Mouse (Mus musculus): ENCODE measurements around the gene Nxn. TPM values are rescaled to one million over a fixed set of nuclear protein-coding genes. Genes with fewer than 3 reads are reported as not detected.
A peak's percentile ranks its signal among the peaks of the same experiment; 100 is the strongest.

Gene Nxn
- polyA plus RNA-seq, 1 experiment from 2014 or later = 20.1 TPM

DNA sequence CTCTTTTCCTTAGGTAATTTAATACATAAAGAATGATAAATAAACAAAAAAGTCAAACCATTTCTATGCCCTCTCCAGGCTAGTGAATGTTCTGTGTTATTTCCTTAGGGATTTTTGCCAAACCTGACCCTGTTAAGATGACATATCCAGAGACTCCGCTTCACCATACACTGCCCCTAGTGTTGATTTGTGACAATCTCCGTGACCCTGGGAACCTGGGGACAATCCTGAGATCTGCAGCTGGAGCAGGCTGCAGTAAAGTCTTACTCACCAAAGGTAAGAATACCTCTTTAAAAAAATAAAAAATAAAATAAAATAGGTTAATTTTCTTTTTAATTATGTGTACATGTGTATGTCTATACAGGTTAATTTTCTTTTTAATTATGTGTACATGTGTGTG, 151.7 kb downstream of the Nxn start:
- WGBS = 47% methylated on average over 2 of the region's 2 CpGs
- H3K9me3 ChIP-seq (ENCODE audit: control insufficient read depth, low read length) = no peaks in the 10 kb centered on the region
- H3K4me1 ChIP-seq (ENCODE audit: control insufficient read depth, insufficient read depth, low read length) = peaks cover 7% of the 10 kb centered on the region; the same call in 1 of the 2 replicates
- no peak overlapping the region for H3K4me3 ChIP-seq (ENCODE audit: low read length)
- ATAC-seq = no peak
- no peak overlapping the region for H3K4me2 ChIP-seq (ENCODE audit: low read depth, low read length)
- H3K36me3 ChIP-seq (ENCODE audit: control insufficient read depth, insufficient read depth, low read length) = no peaks in the 10 kb centered on the region
- no peak overlapping the region for H3K27ac ChIP-seq (ENCODE audit: low read length)
- H3K27me3 ChIP-seq (replicated peaks; ENCODE audit: control insufficient read depth, insufficient read depth, low read length) = no peaks in the 10 kb centered on the region
- no peak overlapping the region for H3K9ac ChIP-seq (ENCODE audit: low read depth, low read length)

DNA sequence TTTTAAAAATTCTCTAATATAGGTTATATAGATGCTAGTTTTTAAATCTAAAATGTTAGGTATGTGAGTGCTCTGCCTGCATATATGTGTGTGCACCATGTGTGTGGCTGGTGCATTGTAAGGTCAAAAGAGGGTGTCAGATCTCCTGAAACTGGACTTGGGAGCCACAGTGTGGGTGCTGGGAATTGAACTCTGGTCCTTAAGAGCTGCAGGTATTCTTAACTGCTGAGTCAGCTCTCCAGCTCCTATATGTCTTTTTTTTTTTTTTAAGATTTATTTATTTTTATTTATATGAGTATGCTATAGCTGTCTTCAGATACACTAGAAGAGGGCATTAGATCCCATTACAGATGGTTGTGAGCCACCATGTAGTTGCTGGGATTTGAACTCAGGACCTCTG, 152.5 kb downstream of the Nxn start:
- no peak for ATAC-seq
- H3K4me3 ChIP-seq (ENCODE audit: low read length) = no peak overlapping the region

DNA sequence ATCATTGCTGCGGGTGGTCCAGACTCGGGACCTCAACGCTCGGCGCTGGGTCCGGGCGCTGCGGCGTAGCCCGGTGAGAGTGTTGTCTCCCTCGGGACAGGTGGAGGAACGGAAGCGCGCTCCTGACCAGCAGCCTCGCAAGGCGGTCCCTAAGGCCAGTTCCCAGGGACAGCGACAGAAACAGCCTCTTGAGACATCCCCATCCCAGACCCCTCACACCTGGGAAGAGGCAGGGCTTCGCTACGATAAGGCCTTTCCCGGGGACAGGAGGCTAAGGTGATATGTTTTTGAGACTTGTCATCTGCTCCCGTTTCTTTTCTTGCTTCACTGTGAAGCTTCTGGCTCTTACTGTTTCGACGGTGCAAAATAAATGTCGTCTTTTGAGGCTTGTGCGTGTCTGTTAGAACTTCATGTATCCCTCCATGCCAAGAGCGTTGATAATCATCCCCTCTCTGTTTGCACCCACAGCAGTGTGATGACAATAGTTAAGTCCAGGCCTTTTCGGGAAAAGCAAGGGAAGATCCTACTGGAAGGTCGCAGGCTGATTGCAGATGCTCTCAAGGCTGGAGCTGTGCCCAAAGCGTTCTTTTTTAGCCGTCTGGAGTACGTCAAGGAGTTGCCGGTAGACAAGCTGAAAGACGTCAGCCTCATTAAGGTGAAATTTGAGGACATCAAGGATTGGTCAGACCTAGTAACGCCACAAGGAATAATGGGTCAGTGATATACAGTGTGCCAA, 155.0 kb downstream of the Nxn start:
- H3K27ac ChIP-seq (ENCODE audit: low read length) = peak overlapping the region; percentile 35; the same call in 1 of the 2 replicates
- 2% methylated on average over 34 of the region's 34 CpGs for WGBS
- no peaks in the 10 kb centered on the region for H3K27me3 ChIP-seq (replicated peaks; ENCODE audit: control insufficient read depth, insufficient read depth, low read length)
- H3K9me3 ChIP-seq (ENCODE audit: control insufficient read depth, low read length) = no peaks in the 10 kb centered on the region
- H3K4me1 ChIP-seq (ENCODE audit: control insufficient read depth, insufficient read depth, low read length) = peaks cover 7% of the 10 kb centered on the region; the same call in 1 of the 2 replicates
- no peaks in the 10 kb centered on the region for H3K36me3 ChIP-seq (ENCODE audit: control insufficient read depth, insufficient read depth, low read length)
- ATAC-seq = peak; percentile 63
- peak overlapping the region; percentile 93 for H3K9ac ChIP-seq (ENCODE audit: low read depth, low read length)
- peak overlapping the region; percentile 63 for H3K4me2 ChIP-seq (ENCODE audit: low read depth, low read length)
- H3K4me3 ChIP-seq (ENCODE audit: low read length) = peak overlapping the region; percentile 95

More for the DNA sequence above, 152.5 kb downstream of the Nxn start:
- no peaks in the 10 kb centered on the region for H3K36me3 ChIP-seq (ENCODE audit: control insufficient read depth, insufficient read depth, low read length)
- no peak overlapping the region for H3K9ac ChIP-seq (ENCODE audit: low read depth, low read length)
- peaks cover 7% of the 10 kb centered on the region; the same call in 1 of the 2 replicates for H3K4me1 ChIP-seq (ENCODE audit: control insufficient read depth, insufficient read depth, low read length)
- H3K4me2 ChIP-seq (ENCODE audit: low read depth, low read length) = no peak overlapping the region
- H3K27ac ChIP-seq (ENCODE audit: low read length) = no peak overlapping the region
- no peaks in the 10 kb centered on the region for H3K27me3 ChIP-seq (replicated peaks; ENCODE audit: control insufficient read depth, insufficient read depth, low read length)
- H3K9me3 ChIP-seq (ENCODE audit: control insufficient read depth, low read length) = no peaks in the 10 kb centered on the region

DNA sequence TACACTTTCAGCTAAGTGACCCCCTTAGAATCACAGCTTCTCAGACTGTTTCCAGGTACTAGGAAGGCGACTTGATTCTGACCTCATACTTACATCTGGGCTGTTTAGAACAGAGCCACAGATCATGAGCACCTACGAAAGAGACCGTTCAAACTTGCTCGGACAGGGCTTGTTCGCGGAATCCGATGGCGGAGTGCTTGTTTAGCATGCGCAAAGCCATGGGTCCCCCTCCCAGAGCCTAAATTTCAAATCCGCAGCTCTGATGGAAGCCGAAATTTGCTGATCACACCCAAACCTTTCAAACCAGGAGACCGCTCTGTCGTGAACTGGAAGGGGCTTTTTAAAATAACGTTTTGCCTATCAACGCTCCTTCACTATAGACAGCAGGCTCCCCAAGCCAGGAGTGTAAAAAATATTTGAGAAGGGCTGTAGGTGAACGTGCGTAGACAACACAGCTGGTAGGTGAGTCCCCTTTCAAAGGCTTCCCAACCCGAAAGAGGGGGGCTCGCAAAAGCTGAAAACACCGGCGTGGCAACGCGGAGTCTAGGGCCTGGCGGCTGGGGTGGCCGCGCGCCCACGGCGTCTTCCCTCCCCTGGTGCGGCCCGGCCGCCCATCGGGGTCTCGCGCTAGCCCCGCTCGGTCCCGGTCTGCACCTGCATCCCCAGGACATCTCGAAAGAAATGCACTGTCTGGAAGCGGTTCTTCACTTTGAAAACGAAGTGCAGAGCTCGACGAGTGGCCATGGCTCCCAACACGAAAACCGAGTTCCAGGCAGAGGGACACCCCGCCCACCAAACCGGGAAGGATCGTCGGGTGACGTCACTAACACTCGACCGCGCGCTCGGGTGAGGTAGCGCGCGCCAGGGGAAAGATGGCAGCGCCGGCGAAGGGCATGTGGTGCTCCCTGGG, 155.8 kb downstream of the Nxn start, which contains the start of the genes Mrm3 and Glod4:
TSS of gene Mrm3 (plus strand) at position 815 of the 910 bp plus-strand sequence.
TSS of gene Glod4 (minus strand) at position 825 of the 910 bp plus-strand sequence.
- no peaks in the 10 kb centered on the region for H3K36me3 ChIP-seq (ENCODE audit: control insufficient read depth, insufficient read depth, low read length)
- H3K27me3 ChIP-seq (replicated peaks; ENCODE audit: control insufficient read depth, insufficient read depth, low read length) = no peaks in the 10 kb centered on the region
- peak within 1 kb of the TSS; percentile 95 for H3K4me3 ChIP-seq (ENCODE audit: low read length)
- ATAC-seq = peak; percentile 90
- H3K4me2 ChIP-seq (ENCODE audit: low read depth, low read length) = peak within 1 kb of the TSS; percentile 73
- peaks cover 7% of the 10 kb centered on the region; the same call in 1 of the 2 replicates for H3K4me1 ChIP-seq (ENCODE audit: control insufficient read depth, insufficient read depth, low read length)
- under 1% methylated on average over 61 of the region's 61 CpGs for WGBS
- peak within 1 kb of the TSS; percentile 50 for H3K27ac ChIP-seq (ENCODE audit: low read length)
- peak within 1 kb of the TSS; percentile 93 for H3K9ac ChIP-seq (ENCODE audit: low read depth, low read length)
- H3K9me3 ChIP-seq (ENCODE audit: control insufficient read depth, low read length) = no peaks in the 10 kb centered on the region

DNA sequence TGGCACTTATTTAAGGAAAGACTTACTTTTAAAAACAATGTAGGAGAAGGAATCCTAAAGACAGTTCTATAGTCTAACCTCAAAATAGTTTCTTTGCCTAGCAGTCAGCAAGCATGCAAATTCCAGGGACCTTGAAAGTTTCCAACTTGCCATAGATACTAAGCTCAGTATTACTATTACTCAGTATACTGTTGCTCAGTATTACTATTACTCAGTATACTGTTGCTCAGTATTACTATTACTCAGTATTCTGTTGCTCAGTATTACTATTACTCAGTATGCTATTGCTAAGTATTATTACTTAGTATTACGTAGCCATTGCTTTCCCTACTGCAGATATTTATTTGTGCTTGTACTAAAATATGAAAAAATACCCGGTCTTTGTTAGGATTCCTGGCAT, 159.2 kb downstream of the Nxn start:
- no peaks in the 10 kb centered on the region for H3K27me3 ChIP-seq (replicated peaks; ENCODE audit: control insufficient read depth, insufficient read depth, low read length)
- no peak overlapping the region for H3K4me3 ChIP-seq (ENCODE audit: low read length)
- peaks cover 7% of the 10 kb centered on the region; the same call in 1 of the 2 replicates for H3K4me1 ChIP-seq (ENCODE audit: control insufficient read depth, insufficient read depth, low read length)
- H3K27ac ChIP-seq (ENCODE audit: low read length) = no peak overlapping the region
- no peak for ATAC-seq
- H3K9me3 ChIP-seq (ENCODE audit: control insufficient read depth, low read length) = no peaks in the 10 kb centered on the region
- no peak overlapping the region for H3K9ac ChIP-seq (ENCODE audit: low read depth, low read length)
- no peak overlapping the region for H3K4me2 ChIP-seq (ENCODE audit: low read depth, low read length)
- WGBS = 92% methylated on average over 2 of the region's 2 CpGs
- H3K36me3 ChIP-seq (ENCODE audit: control insufficient read depth, insufficient read depth, low read length) = peaks cover 8% of the 10 kb centered on the region; the same call in 1 of the 2 replicates

DNA sequence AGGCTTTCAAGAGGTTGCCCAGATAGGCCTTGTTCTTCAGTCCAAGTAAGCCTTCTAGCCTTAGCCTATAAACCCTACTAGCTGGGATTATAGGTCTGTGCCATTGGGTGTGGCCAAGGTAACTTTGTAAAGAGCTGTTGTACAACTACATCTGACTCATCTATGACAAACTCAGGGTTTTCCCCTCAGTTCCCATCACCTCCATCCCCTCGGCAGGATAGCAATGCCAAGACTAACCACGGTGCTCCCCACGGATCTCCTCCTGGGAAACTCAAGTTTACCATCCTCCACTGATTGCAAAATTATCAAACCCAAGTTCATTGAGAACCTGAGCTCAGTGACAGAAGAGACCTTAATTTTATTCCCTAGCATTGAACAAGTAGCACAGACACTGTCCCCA, 162.8 kb downstream of the Nxn start:
- Histone ChIP-seq H3K4me2 (ENCODE audit: low read depth, low read length) (no peak overlapping the region), H3K4me3 (ENCODE audit: low read length) (no peak overlapping the region), H3K9ac (ENCODE audit: low read depth, low read length) (no peak overlapping the region), H3K4me1 (ENCODE audit: control insufficient read depth, insufficient read depth, low read length) (no peaks in the 10 kb centered on the region), H3K27me3 (replicated peaks; ENCODE audit: control insufficient read depth, insufficient read depth, low read length) (no peaks in the 10 kb centered on the region), H3K9me3 (ENCODE audit: control insufficient read depth, low read length) (no peaks in the 10 kb centered on the region), H3K36me3 (ENCODE audit: control insufficient read depth, insufficient read depth, low read length) (peaks cover 17% of the 10 kb centered on the region), H3K27ac (ENCODE audit: low read length) (no peak overlapping the region)
- 89% methylated on average over 3 of the region's 3 CpGs for WGBS
- no peak for ATAC-seq

DNA sequence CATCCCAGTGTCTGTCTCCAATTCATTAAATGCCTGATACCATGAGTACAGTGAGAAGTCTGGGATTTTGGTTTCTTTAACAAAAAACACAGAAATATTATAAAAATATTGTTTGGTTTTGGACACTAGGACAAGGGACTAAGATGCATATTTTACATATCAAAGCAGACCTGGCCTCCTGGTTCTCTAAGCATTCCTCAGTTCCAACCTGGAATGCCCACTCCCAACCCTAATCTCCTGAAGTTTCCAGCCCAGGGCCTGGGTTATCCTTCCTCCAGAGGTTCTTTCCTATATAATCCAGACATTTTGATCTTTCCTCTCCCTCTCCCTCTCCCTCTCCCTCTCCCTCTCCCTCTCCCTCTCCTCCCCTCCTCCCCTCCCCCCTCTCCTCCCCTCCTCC, 173.9 kb downstream of the Nxn start:
- Histone ChIP-seq H3K27ac (ENCODE audit: low read length) (no peak overlapping the region), H3K4me1 (ENCODE audit: control insufficient read depth, insufficient read depth, low read length) (no peaks in the 10 kb centered on the region), H3K27me3 (replicated peaks; ENCODE audit: control insufficient read depth, insufficient read depth, low read length) (no peaks in the 10 kb centered on the region), H3K9ac (ENCODE audit: low read depth, low read length) (no peak overlapping the region), H3K4me3 (ENCODE audit: low read length) (no peak overlapping the region), H3K36me3 (ENCODE audit: control insufficient read depth, insufficient read depth, low read length) (peaks cover 3% of the 10 kb centered on the region; the same call in 1 of the 2 replicates), H3K4me2 (ENCODE audit: low read depth, low read length) (no peak overlapping the region), H3K9me3 (ENCODE audit: control insufficient read depth, low read length) (no peaks in the 10 kb centered on the region)
- no peak for ATAC-seq

DNA sequence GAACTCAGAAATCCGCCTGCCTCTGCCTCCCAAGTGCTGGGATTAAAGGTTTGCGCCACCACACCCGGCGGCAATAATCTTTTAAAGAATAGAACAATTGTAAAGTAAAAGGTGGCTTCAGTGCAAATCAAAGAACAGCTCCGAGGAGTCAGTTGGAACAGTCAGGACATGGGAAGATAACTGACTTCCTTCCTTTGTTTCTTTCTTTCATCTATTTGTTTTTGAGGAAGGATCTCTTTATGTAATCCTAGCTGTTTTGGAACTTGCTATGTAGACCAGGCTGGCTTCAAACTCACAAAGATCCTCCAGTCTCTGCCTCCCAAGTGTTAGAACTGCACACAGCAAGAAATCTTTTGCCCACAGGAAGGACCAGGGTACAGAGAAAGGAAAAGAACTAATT, 174.3 kb downstream of the Nxn start:
- WGBS = 92% methylated on average over 5 of the region's 5 CpGs

DNA sequence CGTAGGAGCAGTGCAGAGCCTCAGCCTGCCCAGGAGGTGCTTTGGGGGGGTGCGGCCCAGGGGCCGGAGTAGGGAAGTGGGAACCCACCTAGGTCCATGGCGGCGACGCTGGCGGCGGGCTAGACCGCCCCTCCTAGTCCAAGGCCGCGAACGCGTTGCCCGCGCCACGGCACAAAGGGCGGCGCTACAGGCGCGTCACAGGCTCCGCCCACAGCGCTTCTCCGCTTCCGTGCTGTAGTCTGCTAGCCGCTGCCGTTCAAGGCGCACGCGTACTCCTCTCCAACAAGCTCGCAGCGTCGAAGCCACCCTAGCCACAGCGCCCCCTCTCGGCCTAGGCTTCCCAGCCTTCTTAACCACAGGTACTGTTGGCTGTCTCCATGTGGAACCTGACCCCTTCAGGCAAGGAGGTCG, 181.5 kb downstream of the Nxn start, which contains the start of the genes Dbil5 and Gemin4:
TSS of gene Dbil5 (plus strand) at position 219 of the 411 bp plus-strand sequence.
TSS of gene Gemin4 (minus strand) at position 275 of the 411 bp plus-strand sequence.
- Histone ChIP-seq H3K9me3 (ENCODE audit: control insufficient read depth, low read length) (no peaks in the 10 kb centered on the region), H3K27me3 (replicated peaks; ENCODE audit: control insufficient read depth, insufficient read depth, low read length) (no peaks in the 10 kb centered on the region), H3K9ac (ENCODE audit: low read depth, low read length) (peak within 1 kb of the TSS; percentile 96), H3K4me1 (ENCODE audit: control insufficient read depth, insufficient read depth, low read length) (peaks cover 15% of the 10 kb centered on the region), H3K36me3 (ENCODE audit: control insufficient read depth, insufficient read depth, low read length) (peaks cover 9% of the 10 kb centered on the region), H3K27ac (ENCODE audit: low read length) (peak within 1 kb of the TSS; percentile 91), H3K4me2 (ENCODE audit: low read depth, low read length) (peak within 1 kb of the TSS; percentile 74), H3K4me3 (ENCODE audit: low read length) (peak within 1 kb of the TSS; percentile 98)
- ATAC-seq = peak; percentile 98
- under 1% methylated on average over 35 of the region's 35 CpGs for WGBS

More for the DNA sequence above, 174.3 kb downstream of the Nxn start:
- H3K9ac ChIP-seq (ENCODE audit: low read depth, low read length) = no peak overlapping the region
- H3K4me1 ChIP-seq (ENCODE audit: control insufficient read depth, insufficient read depth, low read length) = no peaks in the 10 kb centered on the region
- no peak overlapping the region for H3K27ac ChIP-seq (ENCODE audit: low read length)
- H3K36me3 ChIP-seq (ENCODE audit: control insufficient read depth, insufficient read depth, low read length) = peaks cover 3% of the 10 kb centered on the region; the same call in 1 of the 2 replicates
- H3K4me2 ChIP-seq (ENCODE audit: low read depth, low read length) = no peak overlapping the region
- H3K27me3 ChIP-seq (replicated peaks; ENCODE audit: control insufficient read depth, insufficient read depth, low read length) = no peaks in the 10 kb centered on the region
- no peak overlapping the region for H3K4me3 ChIP-seq (ENCODE audit: low read length)
- no peaks in the 10 kb centered on the region for H3K9me3 ChIP-seq (ENCODE audit: control insufficient read depth, low read length)
- no peak for ATAC-seq
